Mouse (Mus musculus) lung, postnatal 0 days (tissue): ENCODE data around the gene Hsbp1. TPM values are rescaled to one million over a fixed set of nuclear protein-coding genes. Genes with fewer than 3 reads are reported as not detected.
A peak's percentile ranks its signal among the peaks of the same experiment; 100 is the strongest.
"Not testable (repeated sequence)": the region's sequence is repeated elsewhere in the genome, so short reads cannot be mapped to it uniquely, and the experiment has no call there.

Experiments
- ATAC-seq: fragments of 200-750 bp; cut with Nextera tagmentation; 2 replicates; pipeline ENCODE4 v1.8.0; 2017; ENCODE audit warnings: moderate library complexity
- DNase-seq: peaks from one replicate; pipeline ENCODE4 v3.0.0-alpha.2; 2016; ENCODE audit warnings: low spot score
- H3K27ac ChIP-seq: fragments of 300-500 bp; sonication (generic); 2 replicates; pipeline ENCODE4 v1.5.1; 2014; ENCODE audit warnings: antibody characterized with exemption, mild to moderate bottlenecking, low read length, mixed read lengths
- H3K27me3 ChIP-seq: fragments of 300-500 bp; sonication (generic); replicated peaks from 2 replicates; pipeline ENCODE4 v1.6.1; 2014; ENCODE audit warnings: low read length, mixed read lengths; ENCODE audit not compliant: insufficient read depth
- H3K36me3 ChIP-seq: fragments of 300-500 bp; sonication (generic); 2 replicates; pipeline ENCODE4 v1.6.1; 2014; ENCODE audit warnings: low read length, mixed read lengths; ENCODE audit not compliant: insufficient read depth
- H3K4me1 ChIP-seq: fragments of 300-500 bp; sonication (generic); 2 replicates; pipeline ENCODE4 v1.6.1; 2014; ENCODE audit warnings: antibody characterized with exemption, low read depth, low read length, mixed read lengths; ENCODE audit not compliant: insufficient read depth
- H3K4me2 ChIP-seq: fragments of 300-500 bp; sonication (generic); replicated peaks from 2 replicates; pipeline ENCODE4 v1.6.1; 2014; ENCODE audit warnings: low read depth, mild to moderate bottlenecking, low read length, moderate library complexity, mixed read lengths
- H3K4me3 ChIP-seq: fragments of 300-500 bp; sonication (generic); 2 replicates; pipeline ENCODE4 v1.5.1; 2014; ENCODE audit warnings: low read depth, low read length
- H3K9ac ChIP-seq: fragments of 300-500 bp; sonication (generic); replicated peaks from 2 replicates; pipeline ENCODE4 v1.6.1; 2014; ENCODE audit warnings: low read depth, mild to moderate bottlenecking
- H3K9me3 ChIP-seq: fragments of 300-500 bp; sonication (generic); 2 replicates; pipeline ENCODE4 v1.6.1; 2016; ENCODE audit warnings: low read length, mixed read lengths
- CTCF ChIP-seq: IDR thresholded peaks from 2 replicates; pipeline ENCODE4 v1.5.1; 2016; ENCODE audit warnings: antibody characterized with exemption, mild to moderate bottlenecking
- EP300 ChIP-seq: IDR thresholded peaks from 2 replicates; pipeline ENCODE4 v1.6.1; 2016; ENCODE audit warnings: antibody characterized with exemption, mild to moderate bottlenecking, control low read depth
- WGBS: fragments of 180-500 bp; shearing (Covaris S2); extraction: QIAGEN DNeasy Blood & Tissue Kit; methylation state at CpG from one replicate; pipeline ENCODE4 v1.1.7; 2014; 5-methylcytosine and 5-hydroxymethylcytosine counted together
- polyA plus RNA-seq: library from polyadenylated mRNA; unstranded; fragments of >200 nt; fragmentation: Nextera tagmentation; extraction: Ambion mirVana; gene quantifications from 2 replicates; pipeline ENCODE4 v1.2.1, GENCODE M21; 2015

Gene Hsbp1
- polyA plus RNA-seq, result 313 and 315 TPM in 2 replicates

DNA sequence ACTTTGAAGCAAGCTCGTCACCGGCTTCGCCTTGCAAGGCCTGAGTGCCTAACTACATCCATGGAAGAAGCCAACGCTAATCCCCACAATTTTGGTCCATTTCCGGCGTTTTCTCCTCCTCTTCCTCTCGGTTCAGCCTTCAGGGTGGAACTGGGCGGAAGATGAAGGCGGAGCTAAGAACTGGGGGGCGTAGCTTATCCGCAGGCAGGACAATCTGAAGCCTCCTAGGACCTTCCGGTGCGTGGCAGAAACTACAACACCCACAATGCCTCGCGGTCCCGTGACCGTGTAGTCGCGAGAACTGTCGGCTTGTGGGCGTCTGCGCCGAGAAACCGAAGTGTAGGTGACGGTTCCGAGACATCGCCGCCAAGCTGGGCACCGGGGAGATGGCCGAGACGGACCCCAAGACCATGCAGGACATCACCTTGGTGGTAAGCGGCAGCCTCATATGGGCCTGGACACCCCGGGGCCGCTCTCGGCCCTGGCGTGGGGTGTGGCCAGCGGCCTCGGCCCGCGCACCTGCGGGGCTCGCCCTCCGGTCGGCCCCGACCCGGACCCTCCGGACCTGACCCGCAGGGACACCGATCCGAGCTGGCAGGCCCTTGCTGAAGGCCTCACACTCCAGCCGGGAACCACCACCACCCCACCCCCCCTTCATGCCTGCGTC lies at the start of gene Hsbp1:
Hsbp1 (plus strand) TSS at position 299 of the 667 bp plus-strand sequence.
- H3K4me1 ChIP-seq, result peaks cover 5% of the 10 kb centered on the region; the same call in 1 of the 2 replicates
- H3K36me3 ChIP-seq, result peaks cover 22% of the 10 kb centered on the region; the same call in 1 of the 2 replicates
- peak within 1 kb of the TSS; percentile 100 for H3K4me3 ChIP-seq
- H3K9me3 ChIP-seq, result no peaks in the 10 kb centered on the region
- no peaks in the 10 kb centered on the region for H3K27me3 ChIP-seq
- 3% methylated on average over 41 of the region's 52 CpGs for WGBS
- H3K4me2 ChIP-seq, result peak within 1 kb of the TSS; percentile 92
- TF ChIP-seq CTCF, result no peak
- no peak for TF ChIP-seq EP300
- DNase-seq, result peak; percentile 98
- H3K27ac ChIP-seq, result peak within 1 kb of the TSS; percentile 51; the same call in 1 of the 2 replicates
- peak; percentile 100 for ATAC-seq
- peak within 1 kb of the TSS; percentile 96 for H3K9ac ChIP-seq

DNA sequence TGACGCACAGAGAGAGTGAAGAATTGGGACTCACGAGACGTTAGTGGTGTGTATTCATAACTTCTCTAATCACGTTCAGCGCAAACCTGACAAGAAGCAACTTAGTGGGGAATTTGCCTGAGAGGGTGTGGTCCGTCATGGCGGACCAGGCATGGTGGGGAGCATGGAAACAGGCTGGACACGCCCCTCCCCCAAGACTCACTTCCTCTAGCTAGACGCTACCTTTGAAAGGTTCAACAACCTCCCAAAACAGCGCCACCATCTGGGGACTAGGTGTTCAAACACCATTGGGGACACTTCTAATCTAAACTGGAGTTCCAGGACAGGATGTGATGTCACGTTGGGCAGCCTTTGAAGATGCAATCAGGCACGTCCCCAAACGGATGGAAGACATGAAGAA lies 48.8 kb upstream of the Hsbp1 start:
- no peak for ATAC-seq
- no peaks in the 10 kb centered on the region for H3K27me3 ChIP-seq
- H3K36me3 ChIP-seq, result no peaks in the 10 kb centered on the region
- H3K27ac ChIP-seq, result no peak overlapping the region
- no peak for TF ChIP-seq EP300
- TF ChIP-seq CTCF, result peak; percentile 14; the same call in 1 of the 2 replicates
- 74% methylated on average over 13 of the region's 13 CpGs for WGBS
- no peaks in the 10 kb centered on the region for H3K9me3 ChIP-seq
- no peak overlapping the region for H3K9ac ChIP-seq
- H3K4me3 ChIP-seq, result no peak overlapping the region
- no peak overlapping the region for H3K4me2 ChIP-seq
- H3K4me1 ChIP-seq, result no peaks in the 10 kb centered on the region
- DNase-seq, result no peak

DNA sequence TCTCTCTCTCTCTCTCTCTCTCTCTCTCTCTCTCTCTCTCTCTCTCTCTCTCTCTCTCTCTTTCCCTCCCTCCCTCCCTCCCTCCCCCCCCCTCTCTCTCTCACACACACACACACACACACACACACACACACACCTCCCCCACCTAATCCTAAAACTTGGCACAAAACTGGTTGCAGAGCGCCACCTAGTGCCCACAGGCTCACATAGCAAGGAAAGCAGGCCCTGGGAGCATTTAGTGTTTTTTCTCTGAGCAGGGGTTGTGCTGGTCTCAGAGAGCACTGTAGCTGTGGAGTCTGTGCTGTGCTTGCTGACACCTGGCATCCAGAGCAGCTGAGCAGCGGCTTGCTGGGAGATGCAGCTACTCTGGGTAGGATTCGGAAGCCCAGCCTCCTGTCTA lies 46.5 kb upstream of the Hsbp1 start:
- H3K9me3 ChIP-seq, H3K36me3 ChIP-seq, H3K27ac ChIP-seq, H3K4me1 ChIP-seq, H3K4me3 ChIP-seq, DNase-seq, ATAC-seq, H3K4me2 ChIP-seq, H3K9ac ChIP-seq, H3K27me3 ChIP-seq: not testable (repeated sequence)
- TF ChIP-seq CTCF, result peak; percentile 77
- WGBS, result 31% methylated on average over 3 of the region's 3 CpGs

DNA sequence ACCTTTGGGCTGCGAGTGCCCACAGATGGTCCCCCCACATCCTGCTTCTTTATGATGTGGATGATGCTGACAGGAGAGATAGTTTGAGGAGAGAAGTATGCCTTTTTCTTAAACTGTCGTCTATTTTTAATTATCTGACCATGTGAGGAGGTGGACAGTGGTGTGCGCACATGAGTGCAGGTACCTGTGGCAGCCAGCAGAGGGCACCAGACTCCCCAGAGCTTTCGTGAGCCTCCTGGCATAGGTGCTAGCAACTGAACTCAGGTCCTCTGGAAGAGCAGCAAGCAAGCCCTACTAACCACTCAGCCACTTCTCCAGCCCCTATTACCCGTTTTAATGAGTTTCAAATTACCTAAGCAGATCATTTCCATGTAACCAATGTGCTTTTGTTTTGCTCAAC lies 44.0 kb upstream of the Hsbp1 start:
- ATAC-seq (no peak), DNase-seq (no peak)
- H3K4me1 ChIP-seq, result no peaks in the 10 kb centered on the region
- H3K27ac ChIP-seq, result no peak overlapping the region
- H3K9me3 ChIP-seq, result no peaks in the 10 kb centered on the region
- no peak overlapping the region for H3K9ac ChIP-seq
- no peaks in the 10 kb centered on the region for H3K27me3 ChIP-seq
- 83% methylated on average over 5 of the region's 5 CpGs for WGBS
- no peak overlapping the region for H3K4me3 ChIP-seq
- TF ChIP-seq CTCF (no peak), EP300 (no peak)
- no peaks in the 10 kb centered on the region for H3K36me3 ChIP-seq
- H3K4me2 ChIP-seq, result no peak overlapping the region

DNA sequence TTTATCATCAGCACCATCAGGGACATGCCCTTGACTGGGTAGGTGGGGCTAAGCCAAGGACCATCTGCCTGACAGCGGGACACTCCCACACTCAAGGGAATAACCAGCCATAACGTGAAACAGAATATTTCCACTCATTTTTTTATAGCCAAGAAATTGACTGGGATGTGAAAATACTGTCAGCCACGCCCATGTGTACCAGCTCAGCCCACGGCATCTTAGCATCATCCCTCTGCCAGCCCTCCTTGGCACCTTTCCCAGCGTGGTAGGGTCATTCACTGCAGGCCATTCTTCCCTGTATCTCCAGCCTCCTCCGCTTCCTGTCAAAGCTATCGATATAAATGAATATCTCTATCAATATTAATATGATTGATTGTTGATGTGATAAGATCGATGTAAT lies 40.1 kb upstream of the Hsbp1 start:
- TF ChIP-seq EP300 (no peak), CTCF (no peak)
- Histone ChIP-seq H3K27me3 (no peaks in the 10 kb centered on the region), H3K27ac (no peak overlapping the region), H3K36me3 (no peaks in the 10 kb centered on the region), H3K9me3 (no peaks in the 10 kb centered on the region), H3K4me1 (no peaks in the 10 kb centered on the region), H3K4me3 (no peak overlapping the region), H3K4me2 (no peak overlapping the region), H3K9ac (no peak overlapping the region)
- no peak for ATAC-seq
- WGBS, result 65% methylated on average over 8 of the region's 8 CpGs
- DNase-seq, result no peak

DNA sequence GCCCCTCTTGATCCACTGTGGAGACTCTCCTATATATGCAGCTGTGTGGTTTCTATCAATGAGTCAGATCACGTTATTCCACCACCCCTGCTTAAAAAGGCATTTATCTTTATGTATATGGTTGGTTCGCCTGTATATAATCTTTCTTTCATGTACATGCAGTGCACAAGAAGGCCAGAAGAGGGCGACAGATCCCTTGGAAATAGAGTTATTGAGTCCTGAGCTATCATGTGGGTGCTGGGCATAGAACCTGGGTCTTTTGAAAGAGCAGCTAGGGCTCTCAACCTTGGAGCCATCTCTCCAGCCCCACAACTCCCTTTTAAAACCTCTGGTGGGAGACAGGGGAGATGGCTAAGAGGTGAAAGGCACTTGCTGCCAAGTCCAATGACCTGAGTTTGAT lies 32.9 kb upstream of the Hsbp1 start:
- Histone ChIP-seq H3K9me3 (no peaks in the 10 kb centered on the region), H3K4me1 (no peaks in the 10 kb centered on the region), H3K36me3 (no peaks in the 10 kb centered on the region), H3K9ac (no peak overlapping the region), H3K27ac (no peak overlapping the region), H3K4me2 (no peak overlapping the region), H3K27me3 (no peaks in the 10 kb centered on the region), H3K4me3 (no peak overlapping the region)
- 23% methylated on average over 3 of the region's 3 CpGs for WGBS
- TF ChIP-seq EP300 (no peak), CTCF (peak; percentile 59)
- ATAC-seq (no peak), DNase-seq (no peak)

DNA sequence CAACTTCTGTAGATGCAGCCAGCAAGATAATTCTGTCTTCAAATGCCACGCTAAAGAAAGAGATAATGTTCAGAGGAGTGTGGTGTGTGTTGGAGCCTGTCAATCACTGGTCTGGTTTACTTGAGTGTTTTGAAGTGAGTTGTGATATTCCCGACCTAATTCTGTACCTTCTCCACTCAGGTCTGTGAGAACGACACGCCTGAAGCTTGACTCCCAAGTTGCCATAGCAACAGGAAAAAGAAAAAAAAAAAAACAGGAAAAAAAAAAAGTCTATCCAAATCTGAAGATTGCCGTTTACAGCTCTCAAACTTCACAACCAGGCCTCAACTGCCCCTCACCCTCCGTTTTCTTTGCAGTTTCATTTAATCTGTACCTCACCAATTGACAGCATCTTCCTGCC lies 21.1 kb upstream of the Hsbp1 start:
- Histone ChIP-seq H3K4me1 (no peaks in the 10 kb centered on the region), H3K36me3 (no peaks in the 10 kb centered on the region), H3K9me3 (no peaks in the 10 kb centered on the region), H3K27ac (no peak overlapping the region), H3K9ac (no peak overlapping the region), H3K27me3 (no peaks in the 10 kb centered on the region), H3K4me2 (no peak overlapping the region), H3K4me3 (no peak overlapping the region)
- ATAC-seq (no peak), DNase-seq (no peak)
- WGBS, result 31% methylated on average over 6 of the region's 6 CpGs
- no peak for TF ChIP-seq CTCF
- TF ChIP-seq EP300, result no peak
